Mouse (Mus musculus) intestine, postnatal 0 days (tissue): ENCODE measurements at regions not wholly inside any gene's neighbourhood (a gene's known extent, or its start where the extent isn't known, plus 50 kb on each side); places are given as distances from the start of the nearest gene placed in this dataset.

Experiments
- ATAC-seq: fragments of 200-750 bp; cut with Nextera tagmentation; 2 replicates; pipeline ENCODE4 v1.8.0; 2017; ENCODE audit warnings: mild to moderate bottlenecking, moderate TSS enrichment, moderate library complexity
- H3K27ac ChIP-seq: fragments of 300-500 bp; sonication (generic); 2 replicates; pipeline ENCODE4 v1.5.1; 2014; ENCODE audit warnings: mild to moderate bottlenecking, low read depth, low read length, moderate library complexity
- H3K27me3 ChIP-seq: fragments of 300-500 bp; sonication (generic); replicated peaks from 2 replicates; pipeline ENCODE4 v1.6.1; 2014; ENCODE audit warnings: low read length, mixed read lengths; ENCODE audit not compliant: control insufficient read depth, insufficient read depth
- H3K36me3 ChIP-seq: fragments of 300-500 bp; sonication (generic); 2 replicates; pipeline ENCODE4 v1.6.1; 2014; ENCODE audit warnings: mild to moderate bottlenecking, moderate library complexity; ENCODE audit not compliant: control insufficient read depth, insufficient read depth
- H3K4me1 ChIP-seq: fragments of 300-500 bp; sonication (generic); replicated peaks from 2 replicates; pipeline ENCODE4 v1.6.1; 2014; ENCODE audit warnings: antibody characterized with exemption, low read length, mixed read lengths; ENCODE audit not compliant: control insufficient read depth, insufficient read depth
- H3K4me2 ChIP-seq: fragments of 300-500 bp; sonication (generic); replicated peaks from 2 replicates; pipeline ENCODE4 v1.6.1; 2014; ENCODE audit warnings: low read depth, mild to moderate bottlenecking, moderate library complexity
- H3K4me3 ChIP-seq: fragments of 300-500 bp; sonication (generic); 2 replicates; pipeline ENCODE4 v1.5.1; 2014; ENCODE audit warnings: low read depth, low read length
- H3K9ac ChIP-seq: fragments of 300-500 bp; sonication (generic); 2 replicates; pipeline ENCODE4 v1.6.1; 2014; ENCODE audit warnings: mild to moderate bottlenecking, low read depth, low read length
- H3K9me3 ChIP-seq: fragments of 300-500 bp; sonication (generic); 2 replicates; pipeline ENCODE4 v1.6.1; 2016; ENCODE audit warnings: mixed run types; ENCODE audit not compliant: control insufficient read depth
- CTCF ChIP-seq: sonication (generic); IDR thresholded peaks from 2 replicates; pipeline ENCODE4 v1.5.1; 2016; ENCODE audit warnings: low read depth, mild to moderate bottlenecking, control low read depth, antibody characterized with exemption, moderate library complexity
- WGBS: fragments of 180-500 bp; shearing (Covaris S2); extraction: QIAGEN DNeasy Blood & Tissue Kit; methylation state at CpG from one replicate; pipeline ENCODE4 v1.1.7; 2014; 5-methylcytosine and 5-hydroxymethylcytosine counted together

GRCm38 (mm10) chr6:148653216-148653615 is 178.1 kb downstream of the Ipo8 start:
- WGBS = 55% methylated on average over 3 of the region's 3 CpGs
- no peak overlapping the region for H3K9ac ChIP-seq
- no peaks in the 10 kb centered on the region for H3K9me3 ChIP-seq
- no peaks in the 10 kb centered on the region for H3K4me1 ChIP-seq
- H3K27ac ChIP-seq = no peak overlapping the region
- no peak overlapping the region for H3K4me2 ChIP-seq
- no peaks in the 10 kb centered on the region for H3K36me3 ChIP-seq
- no peak overlapping the region for H3K4me3 ChIP-seq
- no peaks in the 10 kb centered on the region for H3K27me3 ChIP-seq
- no peak for ATAC-seq
- no peak for TF ChIP-seq CTCF

- H3K27ac ChIP-seq = no peak overlapping the region
- no peak overlapping the region for H3K9ac ChIP-seq
- no peak overlapping the region for H3K4me3 ChIP-seq
- H3K36me3 ChIP-seq = no peaks in the 10 kb centered on the region
- ATAC-seq = no peak
- no peaks in the 10 kb centered on the region for H3K27me3 ChIP-seq
- H3K4me1 ChIP-seq = no peaks in the 10 kb centered on the region
- TF ChIP-seq CTCF = no peak
- no peaks in the 10 kb centered on the region for H3K9me3 ChIP-seq
- 56% methylated on average over 4 of the region's 4 CpGs for WGBS
- no peak overlapping the region for H3K4me2 ChIP-seq
These were observed 178.8 kb downstream of the Ipo8 start for GRCm38 (mm10) chr6:148652434-148652833.

GRCm38 (mm10) chr6:148647423-148648390 is 183.6 kb downstream of the Ipo8 start:
- WGBS = 74% methylated on average over 2 of the region's 2 CpGs
- H3K9ac ChIP-seq = no peak overlapping the region
- H3K4me3 ChIP-seq = no peak overlapping the region
- no peaks in the 10 kb centered on the region for H3K4me1 ChIP-seq
- H3K36me3 ChIP-seq = no peaks in the 10 kb centered on the region
- no peak overlapping the region for H3K4me2 ChIP-seq
- no peaks in the 10 kb centered on the region for H3K9me3 ChIP-seq
- no peak for TF ChIP-seq CTCF
- no peak overlapping the region for H3K27ac ChIP-seq
- no peak for ATAC-seq
- H3K27me3 ChIP-seq = no peaks in the 10 kb centered on the region

GRCm38 (mm10) chr6:148640595-148640994 is 190.7 kb downstream of the Ipo8 start:
- TF ChIP-seq CTCF = no peak
- H3K4me3 ChIP-seq = no peak overlapping the region
- no peak overlapping the region for H3K4me2 ChIP-seq
- 90% methylated on average over 1 of the region's 1 CpGs for WGBS
- no peaks in the 10 kb centered on the region for H3K9me3 ChIP-seq
- H3K27me3 ChIP-seq = no peaks in the 10 kb centered on the region
- H3K36me3 ChIP-seq = no peaks in the 10 kb centered on the region
- no peak overlapping the region for H3K9ac ChIP-seq
- no peak overlapping the region for H3K27ac ChIP-seq
- no peak for ATAC-seq
- no peaks in the 10 kb centered on the region for H3K4me1 ChIP-seq

GRCm38 (mm10) chr6:148634148-148634547 is 190.0 kb upstream of the Tmtc1 start:
- no peaks in the 10 kb centered on the region for H3K4me1 ChIP-seq
- H3K9ac ChIP-seq = no peak overlapping the region
- H3K27me3 ChIP-seq = no peaks in the 10 kb centered on the region
- no peak for ATAC-seq
- TF ChIP-seq CTCF = no peak
- no peaks in the 10 kb centered on the region for H3K36me3 ChIP-seq
- 71% methylated on average over 2 of the region's 2 CpGs for WGBS
- no peak overlapping the region for H3K4me2 ChIP-seq
- no peak overlapping the region for H3K27ac ChIP-seq
- no peak overlapping the region for H3K4me3 ChIP-seq
- H3K9me3 ChIP-seq = no peaks in the 10 kb centered on the region

GRCm38 (mm10) chr6:148627090-148627605 is 183.0 kb upstream of the Tmtc1 start:
- Histone ChIP-seq H3K27ac (no peak overlapping the region), H3K36me3 (no peaks in the 10 kb centered on the region), H3K9me3 (no peaks in the 10 kb centered on the region), H3K4me3 (no peak overlapping the region), H3K4me2 (no peak overlapping the region), H3K4me1 (no peaks in the 10 kb centered on the region), H3K27me3 (no peaks in the 10 kb centered on the region), H3K9ac (no peak overlapping the region)
- TF ChIP-seq CTCF = no peak
- ATAC-seq = no peak
- 76% methylated on average over 1 of the region's 1 CpGs for WGBS
